Mouse (Mus musculus): ENCODE data around the gene Prr15l.

Gene Prr15l

GRCm38 (mm10) chr11:96928088-96928487 lies at the start of gene Prr15l:
TSS of gene Prr15l (plus strand) at chr11:96928104.
- peak; percentile 85 for DNase-seq

- no peak for DNase-seq
Observed at GRCm38 (mm10) chr11:96878715-96879114, 49.2 kb upstream of the Prr15l start.

GRCm38 (mm10) chr11:96879359-96879758 lies 48.5 kb upstream of the Prr15l start:
- DNase-seq, result no peak

- peak; percentile 71 for DNase-seq
Observed at GRCm38 (mm10) chr11:96880296-96880695, 47.6 kb upstream of the Prr15l start.

GRCm38 (mm10) chr11:96885901-96886340 lies 42.0 kb upstream of the Prr15l start:
- DNase-seq, result no peak

GRCm38 (mm10) chr11:96886942-96887546 lies 40.9 kb upstream of the Prr15l start:
- no peak for DNase-seq

- peak; percentile 87 for DNase-seq
Observed at GRCm38 (mm10) chr11:96891784-96892527, 35.9 kb upstream of the Prr15l start.

- DNase-seq, result peak; percentile 87
Observed at GRCm38 (mm10) chr11:96893203-96893842, 34.6 kb upstream of the Prr15l start.

- DNase-seq, result no peak
Observed at GRCm38 (mm10) chr11:96895886-96896285, 32.0 kb upstream of the Prr15l start.

GRCm38 (mm10) chr11:96899449-96900306 lies 28.2 kb upstream of the Prr15l start:
- DNase-seq, result peak; percentile 90

GRCm38 (mm10) chr11:96901332-96901731 lies 26.6 kb upstream of the Prr15l start:
- DNase-seq, result peak; percentile 81

GRCm38 (mm10) chr11:96902639-96903635 lies 25.0 kb upstream of the Prr15l start:
- peak; percentile 88 for DNase-seq

- DNase-seq, result peak; percentile 98
Observed at GRCm38 (mm10) chr11:96906431-96907161, 21.3 kb upstream of the Prr15l start.

GRCm38 (mm10) chr11:96908594-96908993 lies 19.3 kb upstream of the Prr15l start:
- DNase-seq, result no peak

- DNase-seq, result peak; percentile 95
Observed at GRCm38 (mm10) chr11:96910003-96910402, 17.9 kb upstream of the Prr15l start.

GRCm38 (mm10) chr11:96912682-96913081 lies 15.2 kb upstream of the Prr15l start:
- peak; percentile 76 for DNase-seq

GRCm38 (mm10) chr11:96916044-96916884 lies 11.6 kb upstream of the Prr15l start, which contains the start of gene Cdk5rap3:
TSS of gene Cdk5rap3 (minus strand) at chr11:96916496.
- peak; percentile 100 for DNase-seq

GRCm38 (mm10) chr11:96916885-96917396 lies 11.0 kb upstream of the Prr15l start:
- DNase-seq, result peak; percentile 93

GRCm38 (mm10) chr11:96917415-96917814 lies 10.5 kb upstream of the Prr15l start:
- DNase-seq, result no peak

All from heart, adult 11 months (tissue).